Mouse (Mus musculus) activated CD4-positive, CD25-positive, alpha-beta regulatory T cell, adult 4 months (primary cell): ENCODE results near the gene Xrcc3. TPM values are rescaled to one million over a fixed set of nuclear protein-coding genes. Genes with fewer than 3 reads are reported as not detected.

Experiments
- polyA plus RNA-seq, 2 experiments: library from polyadenylated mRNA; unstranded; fragments of 100-300 nt; shearing (Covaris generic); gene quantifications; one replicate each; pipeline ENCODE4 v1.2.1; 2017

Gene Xrcc3
- polyA plus RNA-seq, 2 experiments from 2014 or later, result 4.0 to 5.6 TPM

Other genes starting within 250 kb of the Xrcc3 start
- 10 to 100 TPM; 29.0 to 31.8 TPM for gene Mark3, start 239.3 kb downstream of the Xrcc3 start, polyA plus RNA-seq
- 10 to 100 TPM; 21.3 to 26.2 TPM for gene Ckb, start 141.5 kb downstream of the Xrcc3 start, polyA plus RNA-seq
- gene Trmt61a, start 135.8 kb downstream of the Xrcc3 start, polyA plus RNA-seq, result 1 to 10 TPM; 2.7 to 4.3 TPM
- gene Bag5, start 100.6 kb downstream of the Xrcc3 start, polyA plus RNA-seq, result 10 to 100 TPM; 30.2 to 32.4 TPM
- gene Apopt1, start 100.6 kb downstream of the Xrcc3 start, polyA plus RNA-seq, result 10 to 100 TPM; 72.7 to 78.9 TPM
- 10 to 100 TPM; 14.7 to 17.6 TPM for gene Klc1, start 55.0 kb downstream of the Xrcc3 start, polyA plus RNA-seq
- 1 to 10 TPM; 3.4 to 3.5 TPM for gene Zfyve21, start 297 bp upstream of the Xrcc3 start, polyA plus RNA-seq
- 10 to 100 TPM in 1 of 2 experiments, 1 to 10 TPM in 1; 8.0 to 10.3 TPM for gene Ppp1r13b, start 94.2 kb upstream of the Xrcc3 start, polyA plus RNA-seq
- 100 to 1,000 TPM; 262 to 349 TPM for gene Atp5mpl, start 153.1 kb upstream of the Xrcc3 start, polyA plus RNA-seq
- gene Tdrd9, start 157.7 kb upstream of the Xrcc3 start, polyA plus RNA-seq, result not detected
- gene Rd3l, start 167.4 kb upstream of the Xrcc3 start, polyA plus RNA-seq, result not detected